Mouse (Mus musculus): ENCODE results near the gene Ifi47. TPM values are rescaled to one million over a fixed set of nuclear protein-coding genes. Genes with fewer than 3 reads are reported as not detected.

Gene Ifi47
- polyA plus RNA-seq, 1 experiment from 2014 or later = 1.8 TPM

- 76% methylated on average over 6 of the region's 6 CpGs for WGBS
These were observed 10.5 kb downstream of the Ifi47 start for GRCm38 (mm10) chr11:49086858-49087361.

GRCm38 (mm10) chr11:49087830-49088616 lies 11.6 kb downstream of the Ifi47 start:
- Histone ChIP-seq H3K27ac (replicated peaks; ENCODE audit: low read depth, low read length) (no peak overlapping the region), H3K4me3 (ENCODE audit: low read depth, low read length) (peak overlapping the region; percentile 15; the same call in 1 of the 2 replicates), H3K9ac (ENCODE audit: low read depth, low read length) (no peak overlapping the region), H3K27me3 (replicated peaks; ENCODE audit: control insufficient read depth, insufficient read depth, low read length) (no peaks in the 10 kb centered on the region), H3K9me3 (ENCODE audit: control insufficient read depth, low read length) (no peaks in the 10 kb centered on the region), H3K4me2 (ENCODE audit: low read depth, low read length) (peak overlapping the region; percentile 45), H3K36me3 (ENCODE audit: control insufficient read depth, insufficient read depth, low read length) (no peaks in the 10 kb centered on the region), H3K4me1 (ENCODE audit: control insufficient read depth, insufficient read depth, low read length) (peaks cover 9% of the 10 kb centered on the region; the same call in 1 of the 2 replicates)
- 45% methylated on average over 18 of the region's 22 CpGs for WGBS
- ATAC-seq (ENCODE audit: low read depth) (peak; percentile 79), DNase-seq (ENCODE audit: low spot score) (peak; percentile 56)

More at GRCm38 (mm10) chr11:49086858-49087361, 10.5 kb downstream of the Ifi47 start:
- no peaks in the 10 kb centered on the region for H3K36me3 ChIP-seq (ENCODE audit: control insufficient read depth, insufficient read depth, low read length)
- ATAC-seq (ENCODE audit: low read depth) (no peak), DNase-seq (ENCODE audit: low spot score) (no peak)
- peaks cover 9% of the 10 kb centered on the region; the same call in 1 of the 2 replicates for H3K4me1 ChIP-seq (ENCODE audit: control insufficient read depth, insufficient read depth, low read length)
- H3K9me3 ChIP-seq (ENCODE audit: control insufficient read depth, low read length) = no peaks in the 10 kb centered on the region
- H3K4me2 ChIP-seq (ENCODE audit: low read depth, low read length) = no peak overlapping the region
- no peaks in the 10 kb centered on the region for H3K27me3 ChIP-seq (replicated peaks; ENCODE audit: control insufficient read depth, insufficient read depth, low read length)
- H3K9ac ChIP-seq (ENCODE audit: low read depth, low read length) = no peak overlapping the region
- H3K4me3 ChIP-seq (ENCODE audit: low read depth, low read length) = no peak overlapping the region
- no peak overlapping the region for H3K27ac ChIP-seq (replicated peaks; ENCODE audit: low read depth, low read length)

- Histone ChIP-seq H3K36me3 (ENCODE audit: control insufficient read depth, insufficient read depth, low read length) (no peaks in the 10 kb centered on the region), H3K4me1 (ENCODE audit: control insufficient read depth, insufficient read depth, low read length) (peaks cover 9% of the 10 kb centered on the region; the same call in 1 of the 2 replicates), H3K9me3 (ENCODE audit: control insufficient read depth, low read length) (no peaks in the 10 kb centered on the region), H3K4me3 (ENCODE audit: low read depth, low read length) (no peak overlapping the region), H3K4me2 (ENCODE audit: low read depth, low read length) (no peak overlapping the region), H3K27ac (replicated peaks; ENCODE audit: low read depth, low read length) (no peak overlapping the region), H3K27me3 (replicated peaks; ENCODE audit: control insufficient read depth, insufficient read depth, low read length) (no peaks in the 10 kb centered on the region), H3K9ac (ENCODE audit: low read depth, low read length) (no peak overlapping the region)
- DNase-seq (ENCODE audit: low spot score) (no peak), ATAC-seq (ENCODE audit: low read depth) (no peak)
- WGBS = 83% methylated on average over 5 of the region's 5 CpGs
These were observed 12.7 kb downstream of the Ifi47 start for GRCm38 (mm10) chr11:49088990-49089652.

- DNase-seq (ENCODE audit: low spot score) (no peak), ATAC-seq (ENCODE audit: low read depth) (no peak)
- 79% methylated on average over 3 of the region's 3 CpGs for WGBS
- Histone ChIP-seq H3K9ac (ENCODE audit: low read depth, low read length) (no peak overlapping the region), H3K4me1 (ENCODE audit: control insufficient read depth, insufficient read depth, low read length) (peaks cover 9% of the 10 kb centered on the region; the same call in 1 of the 2 replicates), H3K4me3 (ENCODE audit: low read depth, low read length) (no peak overlapping the region), H3K27me3 (replicated peaks; ENCODE audit: control insufficient read depth, insufficient read depth, low read length) (no peaks in the 10 kb centered on the region), H3K36me3 (ENCODE audit: control insufficient read depth, insufficient read depth, low read length) (no peaks in the 10 kb centered on the region), H3K9me3 (ENCODE audit: control insufficient read depth, low read length) (no peaks in the 10 kb centered on the region), H3K27ac (replicated peaks; ENCODE audit: low read depth, low read length) (no peak overlapping the region), H3K4me2 (ENCODE audit: low read depth, low read length) (no peak overlapping the region)
These were observed 13.5 kb downstream of the Ifi47 start for GRCm38 (mm10) chr11:49089735-49090507.

GRCm38 (mm10) chr11:49090551-49090950 lies 14.2 kb downstream of the Ifi47 start:
- Histone ChIP-seq H3K27me3 (replicated peaks; ENCODE audit: control insufficient read depth, insufficient read depth, low read length) (no peaks in the 10 kb centered on the region), H3K9ac (ENCODE audit: low read depth, low read length) (no peak overlapping the region), H3K4me1 (ENCODE audit: control insufficient read depth, insufficient read depth, low read length) (peaks cover 9% of the 10 kb centered on the region; the same call in 1 of the 2 replicates), H3K27ac (replicated peaks; ENCODE audit: low read depth, low read length) (no peak overlapping the region), H3K4me3 (ENCODE audit: low read depth, low read length) (no peak overlapping the region), H3K9me3 (ENCODE audit: control insufficient read depth, low read length) (no peaks in the 10 kb centered on the region), H3K4me2 (ENCODE audit: low read depth, low read length) (no peak overlapping the region), H3K36me3 (ENCODE audit: control insufficient read depth, insufficient read depth, low read length) (no peaks in the 10 kb centered on the region)
- 86% methylated on average over 5 of the region's 5 CpGs for WGBS
- DNase-seq (ENCODE audit: low spot score) (no peak), ATAC-seq (ENCODE audit: low read depth) (no peak)

- H3K27me3 ChIP-seq (replicated peaks; ENCODE audit: control insufficient read depth, insufficient read depth, low read length) = no peaks in the 10 kb centered on the region
- 80% methylated on average over 4 of the region's 4 CpGs for WGBS
These were observed 14.8 kb downstream of the Ifi47 start for GRCm38 (mm10) chr11:49091171-49091570.

GRCm38 (mm10) chr11:49092053-49092586 lies 15.7 kb downstream of the Ifi47 start:
- DNase-seq (ENCODE audit: low spot score) = no peak
- no peaks in the 10 kb centered on the region for H3K9me3 ChIP-seq (ENCODE audit: control insufficient read depth, low read length)
- H3K4me2 ChIP-seq (ENCODE audit: low read depth, low read length) = no peak overlapping the region
- no peak overlapping the region for H3K9ac ChIP-seq (ENCODE audit: low read depth, low read length)
- peaks cover 9% of the 10 kb centered on the region; the same call in 1 of the 2 replicates for H3K4me1 ChIP-seq (ENCODE audit: control insufficient read depth, insufficient read depth, low read length)
- no peak overlapping the region for H3K27ac ChIP-seq (replicated peaks; ENCODE audit: low read depth, low read length)
- H3K27me3 ChIP-seq (replicated peaks; ENCODE audit: control insufficient read depth, insufficient read depth, low read length) = no peaks in the 10 kb centered on the region
- WGBS = 91% methylated on average over 1 of the region's 1 CpGs
- H3K4me3 ChIP-seq (ENCODE audit: low read depth, low read length) = no peak overlapping the region
- ATAC-seq (ENCODE audit: low read depth) = no peak
- no peaks in the 10 kb centered on the region for H3K36me3 ChIP-seq (ENCODE audit: control insufficient read depth, insufficient read depth, low read length)

More at GRCm38 (mm10) chr11:49091171-49091570, 14.8 kb downstream of the Ifi47 start:
- Histone ChIP-seq H3K27ac (replicated peaks; ENCODE audit: low read depth, low read length) (no peak overlapping the region), H3K36me3 (ENCODE audit: control insufficient read depth, insufficient read depth, low read length) (no peaks in the 10 kb centered on the region), H3K4me1 (ENCODE audit: control insufficient read depth, insufficient read depth, low read length) (peaks cover 9% of the 10 kb centered on the region; the same call in 1 of the 2 replicates), H3K4me2 (ENCODE audit: low read depth, low read length) (no peak overlapping the region), H3K4me3 (ENCODE audit: low read depth, low read length) (no peak overlapping the region), H3K9me3 (ENCODE audit: control insufficient read depth, low read length) (no peaks in the 10 kb centered on the region), H3K9ac (ENCODE audit: low read depth, low read length) (no peak overlapping the region)
- ATAC-seq (ENCODE audit: low read depth) (no peak), DNase-seq (ENCODE audit: low spot score) (no peak)

- Histone ChIP-seq H3K36me3 (ENCODE audit: control insufficient read depth, insufficient read depth, low read length) (no peaks in the 10 kb centered on the region), H3K4me3 (ENCODE audit: low read depth, low read length) (no peak overlapping the region), H3K4me1 (ENCODE audit: control insufficient read depth, insufficient read depth, low read length) (peaks cover 8% of the 10 kb centered on the region; the same call in 1 of the 2 replicates), H3K9me3 (ENCODE audit: control insufficient read depth, low read length) (no peaks in the 10 kb centered on the region), H3K27ac (replicated peaks; ENCODE audit: low read depth, low read length) (no peak overlapping the region), H3K9ac (ENCODE audit: low read depth, low read length) (no peak overlapping the region), H3K4me2 (ENCODE audit: low read depth, low read length) (no peak overlapping the region), H3K27me3 (replicated peaks; ENCODE audit: control insufficient read depth, insufficient read depth, low read length) (no peaks in the 10 kb centered on the region)
- 87% methylated on average over 2 of the region's 2 CpGs for WGBS
- ATAC-seq (ENCODE audit: low read depth) = no peak
- DNase-seq (ENCODE audit: low spot score) = no peak
These were observed 16.4 kb downstream of the Ifi47 start for GRCm38 (mm10) chr11:49092786-49093185.

Measured in embryonic facial prominence, embryonic 14.5 days (tissue).